Mouse (Mus musculus) forebrain, embryonic 14.5 days (tissue): ENCODE measurements at regions not wholly inside any gene's neighbourhood (a gene's known extent, or its start where the extent isn't known, plus 50 kb on each side); places are given as distances from the start of the nearest gene placed in this dataset.
A peak's percentile ranks its signal among the peaks of the same experiment; 100 is the strongest.

Experiments used
- ATAC-seq: fragments of 200-750 bp; cut with Nextera tagmentation; 2 replicates; pipeline ENCODE4 v1.8.0; 2017; ENCODE audit warnings: mild to moderate bottlenecking, moderate library complexity
- DNase-seq: peaks from one replicate; pipeline ENCODE4 v3.0.0-alpha.2; 2015; ENCODE audit warnings: low spot score
- H3K27ac ChIP-seq: fragments of 300-500 bp; sonication (generic); 2 replicates; pipeline ENCODE4 v1.5.1; 2014; ENCODE audit warnings: low read depth, mild to moderate bottlenecking, control low read depth, low read length, moderate library complexity
- H3K27me3 ChIP-seq: fragments of 300-500 bp; sonication (generic); replicated peaks from 2 replicates; pipeline ENCODE4 v1.6.1; 2014; ENCODE audit warnings: low read length, control low read depth, mixed read lengths; ENCODE audit not compliant: control insufficient read depth, insufficient read depth
- H3K36me3 ChIP-seq: fragments of 300-500 bp; sonication (generic); 2 replicates; pipeline ENCODE4 v1.6.1; 2014; ENCODE audit warnings: low read length, control low read depth; ENCODE audit not compliant: control insufficient read depth, insufficient read depth
- H3K4me1 ChIP-seq: fragments of 300-500 bp; sonication (generic); 2 replicates; pipeline ENCODE4 v1.6.1; 2014; ENCODE audit warnings: antibody characterized with exemption, low read length, control low read depth; ENCODE audit not compliant: control insufficient read depth, insufficient read depth
- H3K4me2 ChIP-seq: fragments of 300-500 bp; sonication (generic); 2 replicates; pipeline ENCODE4 v1.6.1; 2014; ENCODE audit warnings: mild to moderate bottlenecking, control low read depth, low read length
- H3K4me3 ChIP-seq: fragments of 300-500 bp; sonication (generic); 2 replicates; pipeline ENCODE4 v1.5.1; 2014; ENCODE audit warnings: low read depth, low read length, control low read depth
- H3K9ac ChIP-seq: fragments of 300-500 bp; sonication (generic); 2 replicates; pipeline ENCODE4 v1.6.1; 2014; ENCODE audit warnings: mild to moderate bottlenecking, low read length, control low read depth, moderate library complexity
- H3K9me3 ChIP-seq: fragments of 300-500 bp; sonication (generic); replicated peaks from 2 replicates; pipeline ENCODE4 v1.6.1; 2016; ENCODE audit warnings: low read length, control low read depth, mixed read lengths; ENCODE audit not compliant: control insufficient read depth
- WGBS: fragments of 180-500 bp; shearing (Covaris S2); extraction: QIAGEN DNeasy Blood & Tissue Kit; methylation state at CpG from one replicate; pipeline ENCODE4 v1.1.7; 2014; 5-methylcytosine and 5-hydroxymethylcytosine counted together

DNA sequence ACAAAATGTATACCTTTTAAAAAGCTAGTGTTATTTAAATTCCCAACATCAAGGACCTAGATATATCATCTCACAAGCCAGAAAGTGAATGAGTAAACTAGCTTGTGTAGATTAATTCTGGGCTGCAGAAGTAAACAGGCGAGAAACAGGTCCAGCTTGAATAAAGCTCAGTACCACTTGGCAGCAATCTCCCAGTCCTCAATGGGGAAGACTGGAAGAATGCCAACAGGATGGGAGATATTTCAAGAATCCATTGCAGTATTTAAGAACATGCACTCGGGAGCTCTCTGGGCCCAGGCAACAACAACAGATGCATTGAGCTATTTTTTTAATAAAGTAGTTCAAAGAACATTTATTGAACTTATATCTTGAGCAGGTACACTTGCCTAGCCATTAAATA is 152.5 kb upstream of the Gpr101 start:
- Histone ChIP-seq H3K27me3 (no peaks in the 10 kb centered on the region), H3K36me3 (no peaks in the 10 kb centered on the region), H3K4me1 (no peaks in the 10 kb centered on the region), H3K4me3 (no peak overlapping the region), H3K4me2 (no peak overlapping the region), H3K9me3 (no peaks in the 10 kb centered on the region), H3K9ac (no peak overlapping the region), H3K27ac (no peak overlapping the region)
- peak; percentile 75 for DNase-seq
- 42% methylated on average over 2 of the region's 2 CpGs for WGBS
- no peak for ATAC-seq

DNA sequence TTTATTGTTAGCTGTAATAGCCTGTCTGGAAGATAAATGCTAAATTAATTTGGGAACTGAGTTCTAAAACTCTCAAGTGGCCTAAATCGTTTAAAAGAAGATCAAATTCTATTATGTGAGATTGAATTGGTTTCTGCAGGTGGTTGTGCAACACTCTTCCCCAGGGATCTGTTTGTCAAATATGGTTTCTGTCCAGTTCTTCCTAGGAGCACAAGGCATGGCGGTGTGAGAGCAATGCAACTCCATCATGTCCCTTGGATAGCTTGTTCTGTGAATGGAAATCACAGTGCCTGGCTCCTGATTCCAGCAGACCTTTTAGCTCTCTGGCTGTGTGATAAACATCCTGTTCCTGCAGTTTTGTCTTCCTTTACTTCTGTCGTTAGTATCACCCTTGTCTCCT is 151.9 kb upstream of the Gpr101 start:
- ATAC-seq = no peak
- Histone ChIP-seq H3K9me3 (no peaks in the 10 kb centered on the region), H3K4me1 (no peaks in the 10 kb centered on the region), H3K4me2 (no peak overlapping the region), H3K27ac (no peak overlapping the region), H3K27me3 (no peaks in the 10 kb centered on the region), H3K4me3 (no peak overlapping the region), H3K9ac (no peak overlapping the region), H3K36me3 (no peaks in the 10 kb centered on the region)
- DNase-seq = no peak
- WGBS = 60% methylated on average over 3 of the region's 3 CpGs
